Mouse (Mus musculus): Measurements from ENCODE around the gene Gm20388. TPM values are rescaled to one million over a fixed set of nuclear protein-coding genes. Genes with fewer than 3 reads are reported as not detected.

Gene Gm20388
- polyA plus RNA-seq, 1 experiment from 2014 or later, result 1.4 TPM

- H3K4me3 ChIP-seq (ENCODE audit: low read depth, low read length), result no peak overlapping the region
- WGBS (ENCODE audit: insufficient replicate concordance), result 94% methylated on average over 3 of the region's 3 CpGs
- no peak overlapping the region for H3K9ac ChIP-seq (ENCODE audit: low read depth, low read length)
- no peak for ATAC-seq (ENCODE audit: low read depth)
- H3K27ac ChIP-seq (ENCODE audit: low read length), result no peak overlapping the region
- H3K36me3 ChIP-seq (ENCODE audit: control insufficient read depth, insufficient read depth), result peaks cover 12% of the 10 kb centered on the region
- no peaks in the 10 kb centered on the region for H3K9me3 ChIP-seq (replicated peaks; ENCODE audit: control insufficient read depth, low read length)
- H3K27me3 ChIP-seq (ENCODE audit: control insufficient read depth, insufficient read depth, low read depth, low read length), result no peaks in the 10 kb centered on the region
- H3K4me1 ChIP-seq (ENCODE audit: control insufficient read depth, low read depth, low read length), result no peaks in the 10 kb centered on the region
- H3K4me2 ChIP-seq (ENCODE audit: low read depth, low read length), result no peak overlapping the region
These were observed 2075.0 kb downstream of the Gm20388 start for GRCm38 (mm10) chr8:121985673-121986072.

GRCm38 (mm10) chr8:121987892-121988291 is 2077.3 kb downstream of the Gm20388 start:
- WGBS (ENCODE audit: insufficient replicate concordance), result 73% methylated on average over 5 of the region's 5 CpGs
- no peaks in the 10 kb centered on the region for H3K4me1 ChIP-seq (ENCODE audit: control insufficient read depth, low read depth, low read length)
- no peaks in the 10 kb centered on the region for H3K9me3 ChIP-seq (replicated peaks; ENCODE audit: control insufficient read depth, low read length)
- H3K4me2 ChIP-seq (ENCODE audit: low read depth, low read length), result no peak overlapping the region
- ATAC-seq (ENCODE audit: low read depth), result no peak
- no peak overlapping the region for H3K27ac ChIP-seq (ENCODE audit: low read length)
- no peak overlapping the region for H3K4me3 ChIP-seq (ENCODE audit: low read depth, low read length)
- H3K27me3 ChIP-seq (ENCODE audit: control insufficient read depth, insufficient read depth, low read depth, low read length), result no peaks in the 10 kb centered on the region
- H3K9ac ChIP-seq (ENCODE audit: low read depth, low read length), result no peak overlapping the region
- peaks cover 4% of the 10 kb centered on the region for H3K36me3 ChIP-seq (ENCODE audit: control insufficient read depth, insufficient read depth)

- Histone ChIP-seq H3K4me3 (ENCODE audit: low read depth, low read length) (no peak overlapping the region), H3K36me3 (ENCODE audit: control insufficient read depth, insufficient read depth) (peaks cover 2% of the 10 kb centered on the region)
- no peak for ATAC-seq (ENCODE audit: low read depth)
These were observed 2080.0 kb downstream of the Gm20388 start for GRCm38 (mm10) chr8:121990506-121991255.

GRCm38 (mm10) chr8:121991611-121992010 is 2081.0 kb downstream of the Gm20388 start:
- no peaks in the 10 kb centered on the region for H3K27me3 ChIP-seq (ENCODE audit: control insufficient read depth, insufficient read depth, low read depth, low read length)
- no peak for ATAC-seq (ENCODE audit: low read depth)
- no peak overlapping the region for H3K4me3 ChIP-seq (ENCODE audit: low read depth, low read length)
- no peak overlapping the region for H3K27ac ChIP-seq (ENCODE audit: low read length)
- H3K9me3 ChIP-seq (replicated peaks; ENCODE audit: control insufficient read depth, low read length), result no peaks in the 10 kb centered on the region
- WGBS (ENCODE audit: insufficient replicate concordance), result 81% methylated on average over 7 of the region's 7 CpGs
- peaks cover 2% of the 10 kb centered on the region for H3K36me3 ChIP-seq (ENCODE audit: control insufficient read depth, insufficient read depth)
- no peak overlapping the region for H3K4me2 ChIP-seq (ENCODE audit: low read depth, low read length)
- no peaks in the 10 kb centered on the region for H3K4me1 ChIP-seq (ENCODE audit: control insufficient read depth, low read depth, low read length)
- no peak overlapping the region for H3K9ac ChIP-seq (ENCODE audit: low read depth, low read length)

More at GRCm38 (mm10) chr8:121990506-121991255, 2080.0 kb downstream of the Gm20388 start:
- WGBS (ENCODE audit: insufficient replicate concordance), result 78% methylated on average over 9 of the region's 9 CpGs
- Histone ChIP-seq H3K27me3 (ENCODE audit: control insufficient read depth, insufficient read depth, low read depth, low read length) (no peaks in the 10 kb centered on the region), H3K9me3 (replicated peaks; ENCODE audit: control insufficient read depth, low read length) (no peaks in the 10 kb centered on the region), H3K4me1 (ENCODE audit: control insufficient read depth, low read depth, low read length) (no peaks in the 10 kb centered on the region), H3K9ac (ENCODE audit: low read depth, low read length) (no peak overlapping the region), H3K27ac (ENCODE audit: low read length) (no peak overlapping the region), H3K4me2 (ENCODE audit: low read depth, low read length) (no peak overlapping the region)

GRCm38 (mm10) chr8:121992911-121993310 is 2082.3 kb downstream of the Gm20388 start:
- no peaks in the 10 kb centered on the region for H3K27me3 ChIP-seq (ENCODE audit: control insufficient read depth, insufficient read depth, low read depth, low read length)

GRCm38 (mm10) chr8:121995112-121995511 is 2084.5 kb downstream of the Gm20388 start:
- Histone ChIP-seq H3K4me1 (ENCODE audit: control insufficient read depth, low read depth, low read length) (no peaks in the 10 kb centered on the region), H3K4me3 (ENCODE audit: low read depth, low read length) (no peak overlapping the region), H3K9me3 (replicated peaks; ENCODE audit: control insufficient read depth, low read length) (no peaks in the 10 kb centered on the region), H3K36me3 (ENCODE audit: control insufficient read depth, insufficient read depth) (peaks cover 11% of the 10 kb centered on the region), H3K9ac (ENCODE audit: low read depth, low read length) (no peak overlapping the region), H3K4me2 (ENCODE audit: low read depth, low read length) (no peak overlapping the region), H3K27ac (ENCODE audit: low read length) (no peak overlapping the region), H3K27me3 (ENCODE audit: control insufficient read depth, insufficient read depth, low read depth, low read length) (no peaks in the 10 kb centered on the region)
- 80% methylated on average over 4 of the region's 4 CpGs for WGBS (ENCODE audit: insufficient replicate concordance)
- no peak for ATAC-seq (ENCODE audit: low read depth)

More at GRCm38 (mm10) chr8:121992911-121993310, 2082.3 kb downstream of the Gm20388 start:
- H3K27ac ChIP-seq (ENCODE audit: low read length), result no peak overlapping the region
- 74% methylated on average over 4 of the region's 4 CpGs for WGBS (ENCODE audit: insufficient replicate concordance)
- ATAC-seq (ENCODE audit: low read depth), result no peak
- H3K4me2 ChIP-seq (ENCODE audit: low read depth, low read length), result no peak overlapping the region
- peaks cover 13% of the 10 kb centered on the region for H3K36me3 ChIP-seq (ENCODE audit: control insufficient read depth, insufficient read depth)
- H3K4me1 ChIP-seq (ENCODE audit: control insufficient read depth, low read depth, low read length), result no peaks in the 10 kb centered on the region
- H3K9me3 ChIP-seq (replicated peaks; ENCODE audit: control insufficient read depth, low read length), result no peaks in the 10 kb centered on the region
- no peak overlapping the region for H3K9ac ChIP-seq (ENCODE audit: low read depth, low read length)
- no peak overlapping the region for H3K4me3 ChIP-seq (ENCODE audit: low read depth, low read length)

GRCm38 (mm10) chr8:121995895-121996294 is 2085.3 kb downstream of the Gm20388 start:
- no peak overlapping the region for H3K4me3 ChIP-seq (ENCODE audit: low read depth, low read length)
- no peaks in the 10 kb centered on the region for H3K4me1 ChIP-seq (ENCODE audit: control insufficient read depth, low read depth, low read length)
- peak; percentile 64; the same call in 1 of the 2 replicates for ATAC-seq (ENCODE audit: low read depth)
- H3K27ac ChIP-seq (ENCODE audit: low read length), result no peak overlapping the region
- WGBS (ENCODE audit: insufficient replicate concordance), result 71% methylated on average over 3 of the region's 3 CpGs
- peaks cover 11% of the 10 kb centered on the region for H3K36me3 ChIP-seq (ENCODE audit: control insufficient read depth, insufficient read depth)
- no peaks in the 10 kb centered on the region for H3K9me3 ChIP-seq (replicated peaks; ENCODE audit: control insufficient read depth, low read length)
- H3K9ac ChIP-seq (ENCODE audit: low read depth, low read length), result no peak overlapping the region
- no peak overlapping the region for H3K4me2 ChIP-seq (ENCODE audit: low read depth, low read length)
- H3K27me3 ChIP-seq (ENCODE audit: control insufficient read depth, insufficient read depth, low read depth, low read length), result no peaks in the 10 kb centered on the region

GRCm38 (mm10) chr8:121998631-121999030 is 2088.0 kb downstream of the Gm20388 start:
- Histone ChIP-seq H3K36me3 (ENCODE audit: control insufficient read depth, insufficient read depth) (peaks cover 11% of the 10 kb centered on the region), H3K9ac (ENCODE audit: low read depth, low read length) (no peak overlapping the region), H3K4me1 (ENCODE audit: control insufficient read depth, low read depth, low read length) (no peaks in the 10 kb centered on the region), H3K27ac (ENCODE audit: low read length) (no peak overlapping the region), H3K9me3 (replicated peaks; ENCODE audit: control insufficient read depth, low read length) (no peaks in the 10 kb centered on the region), H3K27me3 (ENCODE audit: control insufficient read depth, insufficient read depth, low read depth, low read length) (no peaks in the 10 kb centered on the region), H3K4me2 (ENCODE audit: low read depth, low read length) (no peak overlapping the region), H3K4me3 (ENCODE audit: low read depth, low read length) (no peak overlapping the region)
- WGBS (ENCODE audit: insufficient replicate concordance), result 83% methylated on average over 4 of the region's 4 CpGs
- no peak for ATAC-seq (ENCODE audit: low read depth)

- Histone ChIP-seq H3K4me3 (ENCODE audit: low read depth, low read length) (no peak overlapping the region), H3K27me3 (ENCODE audit: control insufficient read depth, insufficient read depth, low read depth, low read length) (no peaks in the 10 kb centered on the region)
These were observed 2088.6 kb downstream of the Gm20388 start for GRCm38 (mm10) chr8:121999211-121999610.

More at GRCm38 (mm10) chr8:121999211-121999610, 2088.6 kb downstream of the Gm20388 start:
- Histone ChIP-seq H3K27ac (ENCODE audit: low read length) (no peak overlapping the region), H3K36me3 (ENCODE audit: control insufficient read depth, insufficient read depth) (peaks cover 11% of the 10 kb centered on the region), H3K9me3 (replicated peaks; ENCODE audit: control insufficient read depth, low read length) (no peaks in the 10 kb centered on the region), H3K9ac (ENCODE audit: low read depth, low read length) (no peak overlapping the region), H3K4me2 (ENCODE audit: low read depth, low read length) (no peak overlapping the region), H3K4me1 (ENCODE audit: control insufficient read depth, low read depth, low read length) (no peaks in the 10 kb centered on the region)
- no peak for ATAC-seq (ENCODE audit: low read depth)
- WGBS (ENCODE audit: insufficient replicate concordance), result 74% methylated on average over 5 of the region's 5 CpGs

All from liver, embryonic 16.5 days (tissue).